Mouse (Mus musculus): Measurements from ENCODE around the gene Phldb1. TPM values are rescaled to one million over a fixed set of nuclear protein-coding genes. Genes with fewer than 3 reads are reported as not detected.
A peak's percentile ranks its signal among the peaks of the same experiment; 100 is the strongest.

Gene Phldb1
- total RNA-seq, 4 experiments from 2014 or later = 20.0 to 33.0 (median 32.5) TPM

DNA sequence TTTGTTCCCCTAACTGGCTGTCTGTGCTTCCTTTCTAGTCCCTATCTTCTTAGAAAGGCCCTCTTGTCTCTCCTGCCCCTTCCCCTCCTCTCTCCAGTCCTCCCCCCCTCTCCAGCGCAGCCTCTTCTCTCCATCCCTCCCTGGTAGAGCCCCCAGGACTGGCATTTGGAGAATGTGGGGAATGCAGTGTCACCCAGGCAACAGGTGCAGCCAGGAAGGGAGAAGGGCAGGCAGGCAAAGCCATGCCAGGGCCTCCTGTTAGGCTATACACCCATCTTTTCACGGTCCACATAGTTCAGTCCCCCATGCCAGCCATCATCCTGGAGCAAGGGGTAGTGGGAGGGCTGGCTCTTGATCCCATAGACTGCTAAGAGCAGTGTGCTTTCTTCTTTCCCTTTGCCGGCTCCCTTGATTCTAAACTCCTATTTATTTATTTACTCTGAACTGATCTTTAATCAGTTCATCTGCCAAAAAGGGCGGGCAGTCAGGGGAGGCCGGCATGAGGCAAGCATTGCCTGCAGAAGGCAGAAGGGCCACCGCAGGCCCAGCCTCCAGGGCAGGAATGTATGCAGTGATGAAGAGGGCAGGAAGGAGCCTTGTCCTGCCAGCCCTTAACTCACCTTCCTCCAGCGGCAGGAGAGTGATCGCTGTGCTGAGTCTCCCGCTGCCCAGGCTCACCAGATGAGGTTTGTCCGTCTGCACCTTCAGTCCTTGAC is 8.4 kb downstream of the Phldb1 start:
- no peak for DNase-seq (ENCODE audit: low spot score in 2 of 2)

DNA sequence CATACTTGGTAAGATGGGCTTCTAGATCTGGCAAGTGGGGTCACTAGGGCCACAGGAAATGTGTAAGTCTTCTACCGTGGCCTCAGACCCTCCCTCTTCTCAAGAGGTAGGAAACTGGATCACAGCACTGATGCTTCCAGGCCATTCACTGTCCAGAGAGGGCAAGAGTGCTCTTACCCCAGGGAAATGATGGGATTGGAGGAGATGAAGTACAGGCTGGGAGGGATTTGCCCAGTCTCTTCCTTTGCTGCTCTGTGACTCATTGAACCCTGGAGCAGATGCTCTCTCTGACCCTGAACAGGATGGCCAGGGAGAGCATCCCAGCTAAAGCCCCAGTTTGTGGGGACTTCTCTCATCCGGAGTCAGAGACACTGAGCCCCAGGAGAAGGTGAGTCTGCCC is 10.3 kb downstream of the Phldb1 start:
- no peak for DNase-seq (ENCODE audit: low spot score in 2 of 2)

DNA sequence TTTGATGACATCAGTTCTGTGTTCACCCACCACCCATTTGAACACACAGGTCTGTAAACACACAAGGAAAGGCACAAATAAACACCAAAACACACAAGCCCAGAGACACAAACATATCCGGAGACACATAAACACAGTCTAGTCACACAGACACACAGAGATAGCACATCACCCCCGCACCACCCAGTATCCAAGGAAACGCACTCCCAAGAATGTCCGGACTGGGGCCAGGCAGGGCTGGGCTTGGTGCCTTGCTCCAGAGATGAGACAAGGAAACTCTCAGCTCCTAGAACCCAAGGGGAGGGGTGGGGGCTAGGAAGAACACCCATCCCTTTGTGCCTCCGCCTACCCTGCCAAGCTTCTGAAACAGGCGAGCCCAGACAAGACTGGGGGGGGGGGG is 10.8 kb downstream of the Phldb1 start:
- peak in 1 of 2 experiments; percentile 64 for DNase-seq (ENCODE audit: low spot score in 2 of 2)

DNA sequence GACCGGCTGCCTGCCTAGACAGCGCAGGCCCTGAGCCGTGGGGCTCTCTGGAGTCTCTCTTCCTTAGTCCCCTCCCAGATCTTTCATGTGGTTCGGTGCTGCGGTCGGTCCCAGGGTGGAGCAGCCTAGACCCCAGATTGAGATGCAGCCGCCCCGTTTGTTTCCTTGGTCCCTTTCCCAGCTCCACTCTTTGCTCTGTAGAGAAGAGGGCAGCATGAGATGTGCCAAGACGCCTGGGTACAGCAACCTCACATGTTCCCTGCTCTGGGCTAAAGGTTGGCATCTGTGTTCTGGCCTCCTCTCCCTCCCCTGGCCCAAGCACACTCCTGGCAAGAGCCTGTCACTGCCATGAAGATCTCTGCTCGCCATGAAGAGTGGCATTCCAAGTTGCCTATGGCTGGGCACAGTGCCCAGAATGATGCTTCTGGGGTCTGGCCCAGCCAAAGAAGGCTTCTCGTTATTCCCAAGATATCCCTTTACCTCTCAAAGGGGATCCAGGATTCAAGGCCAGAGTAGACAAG is 11.4 kb downstream of the Phldb1 start:
- no peak for DNase-seq (ENCODE audit: low spot score in 2 of 2)

DNA sequence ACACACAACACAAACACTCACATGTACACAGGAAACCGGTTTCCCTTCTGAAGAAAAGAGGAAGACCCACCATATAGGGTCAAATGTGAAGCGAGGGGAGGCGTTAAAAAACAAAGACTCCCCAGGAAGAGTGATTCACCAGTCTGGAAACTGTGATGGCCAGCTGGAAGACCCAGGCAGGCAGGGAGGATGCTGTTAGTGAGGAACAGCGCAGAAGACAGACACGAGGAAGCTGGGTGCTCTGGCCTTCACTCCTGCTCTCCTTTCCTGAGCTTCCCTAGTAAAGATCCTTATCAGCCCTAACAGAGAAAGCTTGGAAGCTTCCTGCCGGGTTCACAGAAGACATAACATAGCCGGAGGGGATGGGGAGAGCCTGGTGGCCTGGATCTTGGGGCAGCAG is 12.0 kb downstream of the Phldb1 start:
- no peak for DNase-seq (ENCODE audit: low spot score in 2 of 2)

DNA sequence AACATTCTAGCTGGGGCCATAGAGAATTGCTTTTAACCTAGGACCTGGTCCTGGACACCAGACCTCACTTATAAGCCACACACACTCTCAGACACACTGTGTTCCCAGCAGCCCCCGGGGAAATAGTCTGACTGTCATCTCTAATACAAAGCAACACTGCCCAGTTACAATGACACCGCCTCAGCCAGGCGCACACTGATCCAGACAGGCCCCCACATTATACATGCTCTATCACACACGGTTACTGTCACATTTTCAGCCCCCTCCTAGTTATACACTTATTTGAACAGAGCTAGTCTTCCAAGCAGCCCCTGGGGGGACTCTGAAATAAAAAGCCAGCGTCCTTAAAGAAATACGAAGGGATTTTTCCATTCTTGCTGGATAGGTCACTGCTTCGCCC is 12.4 kb downstream of the Phldb1 start:
- DNase-seq (ENCODE audit: low spot score in 2 of 2) = no peak

DNA sequence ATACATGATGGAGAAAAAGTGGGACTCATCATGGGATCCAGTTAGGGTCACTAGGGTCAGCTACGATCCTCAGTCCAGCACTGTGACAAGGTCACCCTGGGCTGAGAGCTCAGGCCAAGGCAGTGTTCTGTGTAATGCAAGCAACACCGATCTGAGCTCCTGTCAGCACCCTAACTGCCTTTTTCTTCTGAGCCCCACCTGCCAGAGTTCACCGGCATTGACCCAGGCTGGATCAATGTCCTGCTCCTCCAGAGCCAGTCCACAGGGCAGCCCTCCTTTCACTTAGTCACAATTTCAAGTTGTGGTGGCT is 13.2 kb downstream of the Phldb1 start:
- no peak for DNase-seq (ENCODE audit: low spot score in 2 of 2)

DNA sequence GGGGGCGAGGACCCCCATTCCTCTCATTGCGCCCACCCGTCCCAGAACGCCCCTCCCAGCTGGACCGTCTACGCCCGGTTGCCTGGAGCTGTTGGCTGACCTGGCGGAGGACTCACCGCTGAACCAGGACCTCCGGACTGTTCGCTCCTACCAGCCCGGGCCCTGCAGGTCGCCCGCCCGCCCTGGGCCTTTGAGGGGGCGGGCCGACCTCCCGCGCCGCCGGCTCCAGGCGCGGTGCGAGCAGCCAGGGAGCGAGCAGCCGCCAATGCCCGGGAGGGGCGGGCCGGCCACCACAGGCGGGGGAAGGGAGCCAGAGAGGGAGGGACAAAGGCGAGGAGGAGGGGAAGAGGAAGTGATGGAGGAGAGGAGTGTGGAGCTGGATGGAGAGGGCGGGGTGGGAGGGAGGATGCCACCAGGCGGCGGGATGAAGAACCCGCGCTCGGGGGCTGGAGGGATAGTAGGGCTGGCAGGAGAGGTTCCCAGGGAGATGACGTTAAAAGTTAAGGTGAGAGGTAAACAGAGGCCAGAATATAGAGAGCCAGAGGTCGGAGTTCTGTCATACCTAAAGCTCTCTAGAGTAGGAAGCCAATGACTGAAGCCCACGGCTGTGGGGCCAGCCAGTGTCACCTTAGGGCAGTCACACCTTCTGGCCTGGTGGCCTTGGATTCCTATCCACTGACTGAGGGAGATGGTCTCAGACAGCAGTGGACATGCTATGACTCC is 13.7 kb downstream of the Phldb1 start:
- peak; percentile 88 for DNase-seq (ENCODE audit: low spot score in 2 of 2)

DNA sequence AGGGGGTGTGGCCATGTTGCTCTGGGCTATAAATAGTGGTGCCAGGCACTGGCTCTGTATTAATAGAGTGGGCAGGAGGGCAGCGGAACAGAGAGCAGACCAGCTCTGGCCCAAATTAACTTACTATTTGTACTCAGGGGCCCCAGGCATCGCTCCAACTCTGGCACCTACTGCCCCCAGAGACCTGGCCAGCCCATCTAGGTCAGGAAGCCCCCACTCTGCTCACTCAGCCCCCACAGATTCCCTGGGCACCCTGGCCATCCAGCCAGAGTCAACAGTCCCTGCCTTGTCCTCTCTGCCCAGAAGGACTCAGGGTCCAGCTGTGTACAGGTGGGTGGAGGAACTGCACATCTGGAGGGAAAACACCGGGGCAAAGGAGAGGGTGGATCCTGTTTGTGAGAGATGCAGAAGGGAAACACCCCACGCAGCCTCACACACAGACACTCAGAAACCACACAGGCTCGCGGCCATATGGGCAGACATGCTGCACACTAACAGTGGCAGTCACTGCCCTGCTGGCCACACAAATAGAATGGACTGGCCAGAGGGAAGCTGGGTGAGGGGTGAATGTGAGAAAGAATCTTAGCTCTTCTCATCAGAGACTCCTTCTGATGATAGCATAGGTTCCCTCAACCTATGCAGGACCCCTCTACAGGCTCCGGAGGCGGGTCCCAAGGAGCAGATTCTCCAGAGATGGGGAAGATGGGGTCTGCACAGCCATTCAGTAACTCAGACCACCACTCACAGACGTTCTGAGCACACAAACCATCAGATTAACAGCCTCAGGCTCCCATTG is 14.4 kb downstream of the Phldb1 start:
- DNase-seq (ENCODE audit: low spot score in 2 of 2) = no peak

DNA sequence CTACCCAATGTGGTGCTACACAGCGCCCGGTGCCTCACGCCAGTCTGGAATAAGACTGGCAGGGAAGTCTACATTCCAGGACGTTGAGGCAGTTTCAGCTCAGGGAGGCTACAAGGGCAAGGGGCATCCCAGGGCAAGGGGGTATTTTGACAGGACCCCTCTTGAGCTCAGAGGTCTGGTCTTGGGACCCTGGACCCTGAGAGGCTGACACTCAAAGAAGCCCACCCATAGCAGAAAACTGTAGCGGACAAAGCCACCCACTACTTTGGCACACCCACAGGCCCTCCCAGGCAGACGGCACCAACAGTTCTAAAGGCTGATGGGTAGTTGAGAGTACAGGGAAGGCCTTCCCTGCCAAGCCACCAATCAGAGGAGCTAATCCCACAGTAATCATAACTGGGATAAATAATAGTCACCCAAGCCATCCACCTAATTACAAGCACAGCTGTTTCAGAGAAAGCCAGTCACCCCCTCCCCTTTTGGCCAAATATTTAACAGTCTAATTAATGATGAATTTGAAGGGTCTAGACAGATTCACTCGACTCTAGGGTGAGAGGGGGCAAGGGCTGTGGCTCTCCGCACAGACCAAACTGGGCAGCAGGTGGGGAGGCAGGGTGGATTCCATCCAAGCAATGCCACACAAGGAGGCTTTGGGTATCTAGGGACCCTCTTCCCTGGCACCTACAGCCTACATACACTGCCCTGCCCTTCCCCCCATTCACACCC is 15.2 kb downstream of the Phldb1 start:
- no peak for DNase-seq (ENCODE audit: low spot score in 2 of 2)

DNA sequence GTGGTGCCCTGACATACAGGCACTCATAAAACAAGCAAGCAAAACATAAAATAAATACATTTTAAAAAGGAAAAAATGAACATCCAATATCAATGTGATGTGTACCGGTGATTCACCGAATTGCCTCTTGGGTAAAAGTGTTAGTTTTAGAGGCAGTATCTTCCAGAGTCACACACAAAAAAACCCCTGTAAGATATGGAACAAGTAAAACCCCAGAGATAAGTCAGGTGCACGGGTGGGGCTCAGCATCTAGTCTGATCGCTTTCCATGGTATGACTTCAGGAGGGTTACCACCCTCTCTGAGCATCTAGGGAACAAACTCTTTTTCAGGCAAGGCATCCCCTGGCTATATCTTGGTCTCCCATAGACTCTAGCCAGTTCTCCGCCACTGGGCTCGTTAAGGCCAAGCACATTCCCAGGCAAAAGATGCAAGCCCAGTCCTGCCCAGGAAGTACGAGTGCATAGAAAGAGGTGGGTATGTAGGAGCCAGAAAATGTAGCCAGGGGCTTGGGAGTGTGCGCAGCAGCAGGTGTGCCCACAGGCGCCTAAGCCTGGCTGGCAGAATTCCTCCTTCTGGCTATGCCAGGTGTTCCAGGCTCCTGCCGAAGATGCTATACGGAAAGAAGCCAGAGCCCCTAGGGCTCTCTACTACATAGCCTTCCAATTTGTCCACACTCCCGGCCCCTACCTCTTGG is 15.9 kb downstream of the Phldb1 start:
- no peak for DNase-seq (ENCODE audit: low spot score in 2 of 2)

DNA sequence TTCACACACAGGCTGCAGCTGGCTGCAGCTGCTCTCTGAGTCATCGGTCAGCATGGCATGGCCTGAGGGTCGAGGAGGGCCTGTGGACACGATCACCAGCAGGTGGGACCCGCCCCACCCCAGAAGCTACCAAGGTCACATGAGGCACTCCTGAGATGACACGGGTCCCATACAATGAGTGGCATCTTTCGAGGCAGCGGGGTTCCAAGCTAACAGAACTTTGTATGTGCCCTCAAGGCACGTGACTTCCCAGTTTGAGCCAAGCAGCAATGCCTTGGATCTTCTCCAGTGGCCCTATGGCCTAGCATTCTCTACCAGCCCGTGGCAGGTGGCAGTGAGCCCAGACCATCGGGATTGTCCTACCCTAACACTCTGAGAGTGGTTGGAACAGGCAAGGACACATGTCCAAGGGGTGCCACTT is 17.2 kb downstream of the Phldb1 start:
- no peak for DNase-seq (ENCODE audit: low spot score in 2 of 2)

DNA sequence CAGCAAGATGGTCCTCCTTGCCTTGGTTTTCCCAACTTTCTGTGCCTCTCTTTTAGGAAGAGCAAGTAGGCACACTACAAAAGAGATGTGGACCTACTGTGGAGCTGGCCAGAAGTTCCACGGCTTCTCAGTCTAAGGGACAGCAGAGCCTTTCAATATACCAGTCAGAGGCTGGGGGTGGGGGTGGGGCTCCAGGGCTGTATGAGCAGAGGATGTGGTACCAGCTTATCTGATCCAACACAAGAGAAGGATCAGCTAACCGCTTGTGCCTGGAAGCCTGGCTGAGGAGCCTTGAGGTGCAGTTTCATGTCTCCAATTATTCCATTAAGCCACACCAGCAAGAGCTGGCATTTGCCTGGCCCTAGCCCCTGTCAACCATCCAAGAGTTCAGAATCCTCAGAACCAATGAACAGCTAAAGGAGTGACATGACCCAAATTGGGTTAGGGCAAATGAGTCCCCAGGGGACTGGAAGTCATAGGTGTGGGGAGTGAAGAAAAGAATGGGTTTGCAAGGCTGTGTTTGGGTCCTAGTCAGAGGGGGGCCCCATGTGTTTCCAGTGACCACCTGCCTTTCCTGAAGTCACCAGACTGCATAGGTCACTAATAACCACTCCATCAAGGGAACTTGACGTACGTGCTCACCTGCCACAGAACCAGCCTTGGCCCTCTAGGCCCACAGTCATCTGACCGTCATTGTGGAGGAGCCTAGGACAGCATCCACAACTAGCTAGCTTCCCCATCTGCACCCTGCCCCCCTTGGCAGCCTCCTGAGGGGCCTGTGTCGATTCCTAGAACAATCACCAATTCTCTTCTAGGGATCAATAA is 17.8 kb downstream of the Phldb1 start:
- DNase-seq (ENCODE audit: low spot score in 2 of 2) = no peak

DNA sequence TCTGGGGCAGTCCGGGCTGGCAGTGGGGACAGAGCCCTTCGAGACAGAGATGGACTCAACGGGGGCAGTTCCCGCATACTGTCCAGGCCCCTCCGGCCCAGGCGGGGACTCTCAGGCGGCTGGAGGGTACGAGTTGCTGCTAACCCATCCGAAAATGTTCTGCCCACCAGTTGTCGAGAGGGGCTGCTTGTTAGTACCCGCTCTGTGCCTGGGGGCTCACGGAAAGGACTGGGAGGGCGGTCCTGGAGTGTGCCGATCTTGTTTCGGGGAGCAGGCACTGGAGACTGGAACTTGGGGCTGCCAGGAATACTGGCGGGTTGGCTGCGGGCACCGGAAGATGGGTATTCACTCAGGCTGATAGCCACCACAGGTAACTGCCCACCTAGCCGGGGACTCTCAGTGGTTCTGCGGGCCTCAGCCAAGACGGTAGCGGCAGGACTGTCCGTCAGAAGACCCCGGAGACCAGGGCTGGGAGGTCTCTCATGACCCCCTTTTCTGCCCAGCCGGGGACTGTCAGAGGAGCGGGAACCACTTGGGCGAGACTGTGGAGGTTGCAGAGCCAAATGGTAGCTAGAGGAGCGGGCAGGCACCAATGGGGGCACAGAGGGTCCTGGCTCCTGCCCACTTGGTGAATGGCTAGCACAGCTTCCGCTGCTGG is 19.2 kb downstream of the Phldb1 start:
- DNase-seq (ENCODE audit: low spot score in 2 of 2) = no peak

DNA sequence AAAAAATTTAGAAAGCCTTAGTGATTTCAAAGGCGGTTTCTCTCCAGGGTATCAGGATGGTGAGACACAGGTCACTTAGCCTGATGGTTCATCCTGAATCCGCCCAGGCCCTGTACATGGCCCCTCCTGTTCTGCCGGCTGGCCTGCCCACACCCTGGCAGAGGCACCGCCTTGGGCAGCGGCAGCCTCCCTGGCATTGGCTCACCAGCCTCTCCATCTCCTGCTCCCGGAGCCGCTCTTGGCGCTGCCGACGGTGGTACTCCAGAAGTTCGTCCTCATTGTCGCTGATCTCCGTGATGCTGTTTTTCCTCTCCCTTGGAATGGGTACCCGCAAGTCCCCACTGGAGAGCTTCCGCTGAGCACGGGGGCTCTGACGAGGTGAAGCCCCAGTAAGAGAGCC is 19.9 kb downstream of the Phldb1 start:
- no peak for DNase-seq (ENCODE audit: low spot score in 2 of 2)

DNA sequence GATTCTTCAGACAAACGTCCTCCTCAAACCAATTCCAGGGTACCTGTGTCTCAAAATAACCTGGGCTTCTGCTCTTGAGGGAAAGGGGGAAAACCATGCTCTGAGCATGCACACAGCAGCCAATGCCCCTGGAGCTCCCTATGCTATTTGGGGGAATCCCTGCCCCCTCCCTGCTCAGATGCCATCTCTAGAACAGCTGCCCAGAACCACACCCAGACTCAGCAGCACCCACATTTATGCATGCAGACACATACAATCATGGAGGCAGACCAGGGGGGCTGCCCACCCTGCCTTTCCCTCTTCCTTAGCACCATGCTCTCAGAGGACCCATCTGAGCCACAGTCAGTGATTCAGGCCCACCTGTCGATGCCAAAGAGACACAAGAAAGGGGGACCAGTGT is 21.4 kb downstream of the Phldb1 start:
- DNase-seq (ENCODE audit: low spot score in 2 of 2) = no peak

DNA sequence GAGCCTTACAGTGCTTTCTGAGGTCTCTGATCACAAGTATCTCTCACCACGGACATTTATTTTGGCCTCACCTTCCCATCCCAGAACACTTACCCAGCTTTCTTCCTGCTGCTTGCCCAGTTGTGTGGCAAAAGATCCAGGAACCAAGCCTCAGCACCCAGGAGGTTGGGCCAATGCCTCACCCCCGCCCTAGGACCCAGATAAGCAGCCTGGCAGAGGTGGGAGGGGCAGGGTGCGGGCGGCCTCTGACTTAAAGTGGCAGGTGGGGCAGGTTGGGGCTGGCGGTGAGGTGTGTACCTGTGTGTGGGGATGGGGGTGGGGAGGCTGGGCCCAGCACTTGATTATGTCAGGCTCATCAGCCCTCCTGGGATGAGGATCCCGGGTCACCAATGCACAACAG is 21.9 kb downstream of the Phldb1 start:
- DNase-seq (ENCODE audit: low spot score in 2 of 2) = no peak

DNA sequence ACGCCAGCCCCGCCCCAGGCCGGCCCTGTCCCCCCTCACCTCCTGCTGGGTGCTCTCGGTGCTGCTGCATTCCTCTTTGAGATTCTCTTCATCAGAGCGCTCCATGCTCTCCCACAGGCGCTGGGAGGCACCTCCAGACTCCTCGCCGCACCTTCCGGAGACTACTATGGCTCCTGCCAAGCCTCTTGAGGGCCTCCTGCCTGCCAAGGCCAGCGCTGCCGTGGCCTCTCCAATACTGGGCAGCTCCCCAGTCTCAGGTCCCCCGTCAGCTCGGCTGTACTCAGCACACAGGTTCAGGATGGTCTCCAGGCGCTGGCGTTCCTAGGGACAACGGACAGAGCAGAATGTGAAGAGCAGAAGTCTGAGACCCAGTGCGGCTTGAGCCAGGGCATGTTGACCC is 23.4 kb downstream of the Phldb1 start:
- no peak for DNase-seq (ENCODE audit: low spot score in 2 of 2)

DNA sequence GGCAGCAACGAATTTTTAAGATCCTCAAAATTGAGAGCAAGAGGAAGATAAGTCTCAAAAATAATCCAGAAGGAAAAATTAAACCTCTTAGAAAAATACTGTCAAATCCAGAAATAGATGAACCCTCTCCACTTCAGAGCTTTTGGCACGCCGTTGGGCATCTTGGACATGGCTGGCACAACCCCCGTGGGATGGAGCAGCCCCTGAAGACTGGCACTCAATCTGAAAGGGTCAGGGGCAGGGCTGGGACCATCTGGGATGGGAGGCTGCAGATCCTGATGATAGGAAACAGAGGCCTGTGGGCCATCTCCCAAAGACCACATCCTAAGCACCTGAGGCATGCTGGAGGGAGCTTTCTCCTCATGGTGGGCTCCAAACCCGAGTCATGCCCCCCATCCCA is 24.8 kb downstream of the Phldb1 start:
- no peak for DNase-seq (ENCODE audit: low spot score in 2 of 2)

DNA sequence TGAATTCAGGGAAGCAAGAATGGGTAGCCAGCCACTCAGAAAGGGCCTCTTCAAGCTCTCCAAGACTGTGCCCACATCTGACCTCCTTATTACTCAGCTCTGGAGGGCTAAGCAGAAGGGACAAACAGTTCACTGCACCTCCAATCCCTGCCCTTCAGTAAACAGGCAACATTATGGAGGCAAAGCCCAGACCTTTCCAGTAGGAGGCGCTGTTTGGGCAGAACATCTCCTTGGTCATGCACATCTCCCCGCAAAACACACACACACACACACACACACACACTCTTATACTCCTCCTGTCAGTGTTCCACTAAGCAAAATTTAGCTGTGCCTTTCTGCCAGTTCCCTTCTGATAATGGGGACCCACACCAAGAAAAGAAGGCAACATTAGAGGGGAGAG is 25.4 kb downstream of the Phldb1 start:
- no peak for DNase-seq (ENCODE audit: low spot score in 2 of 2)

Measured in gastrocnemius, adult 8-10 months (tissue).